Mouse (Mus musculus) brain, embryonic 14.5 days (tissue): ENCODE data around the gene Txn2.

ENCODE experiments used
- CTCF ChIP-seq: fragments of 200-500 bp; IDR thresholded peaks from 2 replicates; pipeline ENCODE4 v1.5.1; 2012; ENCODE audit warnings: inconsistent platforms, mild to moderate bottlenecking, moderate library complexity, borderline replicate concordance; ENCODE audit not compliant: insufficient read depth, insufficient read length; ENCODE audit errors: extremely low read depth
- POLR2A ChIP-seq: fragments of 200-500 bp; IDR thresholded peaks from 2 replicates; pipeline ENCODE4 v1.6.1; 2012; ENCODE audit warnings: mild to moderate bottlenecking, inconsistent platforms, borderline replicate concordance; ENCODE audit not compliant: poor library complexity, insufficient read depth, insufficient read length, severe bottlenecking; ENCODE audit errors: extremely low read depth

DNA sequence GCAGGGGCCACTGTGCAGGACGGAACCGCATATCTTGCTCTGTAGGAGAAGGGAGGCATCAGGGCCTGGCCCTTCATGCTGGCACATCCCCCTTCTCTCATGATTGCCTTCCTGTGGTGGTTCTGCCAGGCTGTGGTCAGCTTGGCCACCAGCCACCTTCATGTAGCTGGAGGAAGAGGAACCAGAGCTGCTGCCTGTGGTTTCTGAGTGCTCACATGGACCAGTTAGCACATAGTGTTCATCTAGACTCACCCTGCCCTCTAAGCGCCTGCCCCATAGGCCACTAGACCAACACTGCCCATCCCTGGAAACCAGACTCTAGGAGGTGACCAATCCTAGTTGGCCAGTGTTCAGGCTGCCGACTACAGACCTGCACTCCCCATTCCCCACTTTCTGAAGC, 16.9 kb upstream of the Txn2 start:
- TF ChIP-seq CTCF (no peak), POLR2A (no peak)
